Mouse (Mus musculus) testis, adult 2 months (tissue): ENCODE measurements around the gene Zfp280d. TPM values are rescaled to one million over a fixed set of nuclear protein-coding genes. Genes with fewer than 3 reads are reported as not detected.
"Not testable (repeated sequence)": the region's sequence is repeated elsewhere in the genome, so short reads cannot be mapped to it uniquely, and the experiment has no call there.

Experiments used
- H3K27ac ChIP-seq: fragments of 200-500 bp; 2 replicates; pipeline ENCODE4 v1.5.1; 2012; ENCODE audit warnings: low read depth, low read length; ENCODE audit not compliant: control insufficient read depth, insufficient read depth
- H3K27me3 ChIP-seq: fragments of 200-500 bp; 2 replicates; pipeline ENCODE4 v1.6.1; 2012; ENCODE audit warnings: mild to moderate bottlenecking, low read length, moderate library complexity; ENCODE audit not compliant: control insufficient read depth, insufficient read depth
- H3K36me3 ChIP-seq: fragments of 200-500 bp; 2 replicates; pipeline ENCODE4 v1.6.1; 2012; ENCODE audit warnings: mild to moderate bottlenecking, low read length; ENCODE audit not compliant: control insufficient read depth, insufficient read depth
- H3K4me1 ChIP-seq: fragments of 200-500 bp; 2 replicates; pipeline ENCODE4 v1.6.1; 2012; ENCODE audit warnings: low read length; ENCODE audit not compliant: control insufficient read depth, insufficient read depth
- H3K4me3 ChIP-seq: fragments of 200-500 bp; 2 replicates; pipeline ENCODE4 v1.5.1; 2012; ENCODE audit warnings: low read depth, mild to moderate bottlenecking, low read length, moderate library complexity, mixed read lengths; ENCODE audit not compliant: control insufficient read depth
- CTCF ChIP-seq: fragments of 200-500 bp; IDR thresholded peaks from 2 replicates; pipeline ENCODE4 v1.5.1; 2012; ENCODE audit warnings: low read depth, mild to moderate bottlenecking, inconsistent platforms, low read length, moderate library complexity; ENCODE audit not compliant: control insufficient read depth, insufficient read depth, insufficient replicate concordance
- POLR2A ChIP-seq: fragments of 200-500 bp; IDR thresholded peaks from 2 replicates; pipeline ENCODE4 v1.6.1; 2012; ENCODE audit warnings: low read depth, mild to moderate bottlenecking, inconsistent platforms, low read length, moderate library complexity; ENCODE audit not compliant: control insufficient read depth
- polyA plus RNA-seq: library from polyadenylated mRNA; depleted of rRNA; stranded (reverse); fragments of >200 nt; gene quantifications from 2 replicates; pipeline ENCODE4 v1.2.3, GENCODE M21; 2012

Zfp280d gene
- polyA plus RNA-seq, 1 experiment: 12.9 TPM

DNA sequence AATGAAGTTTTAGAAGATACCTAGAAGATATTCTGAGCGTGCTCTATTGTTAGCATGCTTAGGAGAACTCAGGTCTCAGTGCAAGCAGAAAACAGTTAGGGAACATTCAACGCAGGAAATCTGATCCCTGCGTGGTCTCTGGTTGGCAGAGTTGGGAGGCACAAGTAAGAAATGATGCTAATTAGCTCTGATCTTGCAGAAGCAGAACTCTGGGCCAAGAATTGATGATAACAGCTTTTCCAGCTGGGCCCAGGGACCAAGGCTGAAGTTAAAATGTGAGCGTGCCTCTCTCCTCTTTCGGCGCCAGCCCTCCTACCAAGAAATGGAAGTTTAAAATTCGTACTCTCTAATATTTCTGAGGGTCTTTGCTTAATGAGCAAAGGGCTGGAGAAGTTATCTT lies 118.0 kb downstream of the Zfp280d start:
- H3K27ac ChIP-seq: no peak overlapping the region
- TF ChIP-seq POLR2A: no peak
- H3K27me3 ChIP-seq: no peaks in the 10 kb centered on the region

DNA sequence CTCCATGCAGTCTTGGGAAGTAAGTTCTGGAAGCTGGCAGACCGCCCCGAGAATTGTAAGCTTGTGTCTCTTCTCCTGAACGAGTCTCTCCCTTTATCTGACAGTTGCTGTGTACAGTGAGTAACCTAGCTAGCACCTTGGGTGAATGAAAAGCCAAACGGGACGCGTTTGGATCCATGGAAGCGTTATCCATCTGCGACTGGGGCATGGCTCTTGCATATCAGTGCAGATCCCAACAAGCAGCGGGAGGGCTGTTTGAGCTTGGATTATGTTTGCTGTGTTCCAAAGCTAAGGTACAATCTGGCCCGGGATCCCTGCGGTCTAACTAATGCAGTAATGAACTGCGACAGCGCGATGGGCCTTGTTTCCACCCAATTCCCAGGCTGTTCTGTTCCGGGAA lies 118.6 kb downstream of the Zfp280d start:
- Histone ChIP-seq H3K36me3 (no peaks in the 10 kb centered on the region), H3K4me3 (no peak overlapping the region), H3K27me3 (no peaks in the 10 kb centered on the region), H3K27ac (no peak overlapping the region), H3K4me1 (no peaks in the 10 kb centered on the region; the same call in 1 of the 2 replicates)
- TF ChIP-seq POLR2A: no peak
- TF ChIP-seq CTCF: no peak

More for the DNA sequence above, 118.0 kb downstream of the Zfp280d start:
- Histone ChIP-seq H3K4me1 (no peaks in the 10 kb centered on the region; the same call in 1 of the 2 replicates), H3K4me3 (no peak overlapping the region), H3K36me3 (no peaks in the 10 kb centered on the region)

DNA sequence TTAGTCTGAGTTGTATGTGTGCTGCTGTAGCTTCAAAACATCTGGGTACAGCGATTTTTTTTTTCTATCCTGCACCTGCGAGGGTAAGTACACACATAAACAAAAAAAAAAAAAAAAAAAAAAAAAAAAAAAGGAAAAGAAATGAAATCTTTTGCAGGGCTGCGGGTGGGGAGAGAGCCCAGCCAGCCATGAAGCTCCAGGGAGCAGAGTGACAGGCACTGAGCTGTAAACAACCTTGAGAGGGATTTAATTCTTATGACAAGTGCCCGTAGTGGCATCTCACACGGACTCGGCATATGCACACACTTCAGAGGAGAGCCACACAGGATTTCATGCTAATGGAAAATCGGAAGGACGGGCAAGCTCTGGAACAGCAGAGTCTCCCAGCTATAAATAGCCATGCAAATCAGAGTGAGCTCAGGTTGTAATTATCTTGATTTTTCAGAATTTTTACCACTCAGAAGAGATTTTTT lies 119.2 kb downstream of the Zfp280d start:
- H3K27ac ChIP-seq: no peak overlapping the region
- no peaks in the 10 kb centered on the region for H3K27me3 ChIP-seq

DNA sequence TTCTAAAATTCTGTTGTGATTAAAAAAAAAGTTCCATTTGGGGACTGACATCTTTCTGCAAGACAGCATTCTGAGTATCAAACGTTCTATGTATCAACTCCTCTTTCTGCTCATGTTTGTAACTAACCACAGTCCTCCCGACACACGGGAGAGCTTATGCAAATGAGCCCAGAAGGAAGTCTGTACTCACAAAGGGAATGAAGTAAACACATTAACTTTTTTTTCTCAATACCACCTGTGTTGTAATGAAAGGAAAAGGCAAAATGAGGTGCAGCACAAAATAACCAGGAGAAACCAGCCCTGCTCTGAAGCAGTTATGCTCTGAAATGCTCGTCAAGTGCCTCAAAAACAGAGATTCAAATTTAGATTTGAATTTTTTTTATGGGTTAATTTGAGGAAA lies 125.5 kb downstream of the Zfp280d start:
- TF ChIP-seq CTCF (no peak), POLR2A (no peak)

More for the DNA sequence above, 119.2 kb downstream of the Zfp280d start:
- Histone ChIP-seq H3K4me1 (no peaks in the 10 kb centered on the region; the same call in 1 of the 2 replicates), H3K4me3 (no peak overlapping the region), H3K36me3 (no peaks in the 10 kb centered on the region)
- TF ChIP-seq CTCF (no peak), POLR2A (no peak)

DNA sequence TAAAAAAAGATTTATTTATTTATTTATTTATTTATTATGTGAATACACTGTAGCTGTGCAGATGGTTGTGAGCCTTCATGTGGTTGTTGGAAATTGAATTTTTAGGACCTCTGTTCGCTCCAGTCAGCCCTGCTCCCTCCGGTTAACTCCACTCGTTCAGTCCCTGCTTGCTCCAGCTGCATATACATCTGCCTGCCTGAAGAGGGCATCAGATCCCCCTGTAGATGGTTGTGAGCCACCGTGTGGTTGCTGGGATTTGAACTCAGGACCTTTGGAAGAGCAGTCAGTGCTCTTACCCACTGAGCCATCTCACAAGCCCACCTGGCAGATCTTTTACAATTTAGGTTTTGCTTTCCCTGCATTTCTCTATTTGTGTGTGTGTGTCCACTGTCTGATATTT lies 127.1 kb downstream of the Zfp280d start:
- H3K4me3 ChIP-seq, H3K4me1 ChIP-seq, H3K27me3 ChIP-seq, H3K27ac ChIP-seq, H3K36me3 ChIP-seq: not testable (repeated sequence)

More for the DNA sequence above, 125.5 kb downstream of the Zfp280d start:
- Histone ChIP-seq H3K36me3 (no peaks in the 10 kb centered on the region), H3K4me1 (no peaks in the 10 kb centered on the region; the same call in 1 of the 2 replicates), H3K4me3 (no peak overlapping the region), H3K27ac (no peak overlapping the region), H3K27me3 (no peaks in the 10 kb centered on the region)

DNA sequence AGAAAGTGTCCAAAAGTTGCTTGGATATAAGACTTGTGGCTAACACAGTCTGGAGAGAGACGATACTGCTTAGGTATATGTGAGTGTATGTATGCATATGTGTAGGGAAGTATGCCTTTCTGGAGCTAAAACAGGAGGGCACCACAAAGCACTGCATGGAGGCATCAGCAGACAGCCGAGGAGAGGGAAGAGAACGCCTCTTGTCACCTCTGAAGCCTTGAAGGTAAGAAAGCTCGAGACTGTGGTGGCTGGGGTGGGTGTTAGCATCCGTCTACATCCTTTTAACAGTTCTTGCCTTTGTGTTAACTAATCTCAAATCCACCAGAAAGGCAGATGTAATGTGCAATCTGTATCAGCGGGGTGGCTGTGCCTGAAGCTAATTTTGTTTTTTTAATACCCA lies 128.8 kb downstream of the Zfp280d start:
- Histone ChIP-seq H3K4me1 (no peaks in the 10 kb centered on the region; the same call in none of the 2 replicates), H3K4me3 (no peak overlapping the region), H3K36me3 (no peaks in the 10 kb centered on the region), H3K27me3 (no peaks in the 10 kb centered on the region), H3K27ac (no peak overlapping the region)
- TF ChIP-seq CTCF (no peak), POLR2A (no peak)

DNA sequence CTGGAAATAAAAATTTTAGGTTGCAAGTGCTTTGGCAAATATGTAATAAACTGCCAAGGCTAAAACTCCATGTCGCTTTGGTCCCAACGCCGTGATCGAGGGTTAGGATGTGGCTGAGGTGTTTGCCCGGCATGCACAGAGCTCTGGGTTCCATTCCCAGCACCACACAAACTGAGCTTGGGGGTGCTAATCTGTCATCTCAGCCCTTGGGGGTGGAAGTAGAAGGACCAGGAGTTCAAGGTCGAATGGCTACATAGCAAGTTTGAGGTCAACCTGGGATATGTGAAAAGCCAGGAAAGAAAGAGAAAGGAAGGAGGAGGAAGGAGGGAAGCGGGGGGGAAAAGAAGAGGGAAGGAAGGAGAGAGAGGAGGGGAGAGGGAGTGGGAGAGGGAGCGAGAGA lies 129.8 kb downstream of the Zfp280d start:
- Histone ChIP-seq H3K27me3 (no peaks in the 10 kb centered on the region), H3K4me1 (peaks cover 4% of the 10 kb centered on the region), H3K27ac (no peak overlapping the region), H3K36me3 (no peaks in the 10 kb centered on the region), H3K4me3 (no peak overlapping the region)
- TF ChIP-seq CTCF (no peak), POLR2A (no peak)

DNA sequence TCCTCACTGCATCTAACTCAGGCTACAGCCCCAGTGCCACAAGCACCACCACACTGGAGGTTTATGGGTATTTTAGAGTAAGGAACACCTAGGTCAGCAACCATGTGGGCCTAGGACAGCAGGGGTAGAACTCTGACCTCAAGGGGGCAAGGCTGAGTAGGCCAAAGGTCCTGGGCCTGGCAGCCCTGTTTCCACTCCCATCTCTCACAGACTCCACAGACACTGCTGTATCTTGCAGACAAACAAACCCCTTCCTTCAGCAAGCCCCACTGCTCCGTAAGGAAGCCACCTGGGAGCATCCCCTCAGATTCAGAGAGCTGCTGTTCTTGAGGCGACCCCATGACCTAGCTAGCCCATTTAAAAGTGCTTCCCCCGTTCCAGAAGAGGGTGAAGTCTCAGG lies 130.3 kb downstream of the Zfp280d start:
- Histone ChIP-seq H3K36me3 (no peaks in the 10 kb centered on the region), H3K27ac (no peak overlapping the region), H3K4me3 (no peak overlapping the region), H3K4me1 (peaks cover 5% of the 10 kb centered on the region), H3K27me3 (no peaks in the 10 kb centered on the region)
- TF ChIP-seq CTCF (no peak), POLR2A (no peak)
